Mouse (Mus musculus) bone marrow, adult 2 months (tissue): ENCODE results near the gene Col6a1. TPM values are rescaled to one million over a fixed set of nuclear protein-coding genes. Genes with fewer than 3 reads are reported as not detected.
"Not testable (repeated sequence)": the region's sequence is repeated elsewhere in the genome, so short reads cannot be mapped to it uniquely, and the experiment has no call there.

Source experiments
- H3K27ac ChIP-seq: fragments of 200-500 bp; 2 replicates; pipeline ENCODE4 v1.5.1; 2012; ENCODE audit warnings: low read depth, mild to moderate bottlenecking, control low read depth, inconsistent platforms, low read length; ENCODE audit not compliant: control insufficient read depth, poor library complexity, insufficient read depth
- H3K4me1 ChIP-seq: fragments of 200-500 bp; 2 replicates; pipeline ENCODE4 v1.6.1; 2011; ENCODE audit warnings: low read length; ENCODE audit not compliant: control insufficient read depth, insufficient read depth
- H3K4me3 ChIP-seq: fragments of 200-500 bp; replicated peaks from 2 replicates; pipeline ENCODE3; 2011; ENCODE audit warnings: mild to moderate bottlenecking, low read depth, low read length, control low read depth; ENCODE audit not compliant: control insufficient read depth
- CTCF ChIP-seq: fragments of 200-500 bp; IDR thresholded peaks from 2 replicates; pipeline ENCODE4 v1.5.1; 2011; ENCODE audit warnings: low read length, control low read depth; ENCODE audit not compliant: control insufficient read depth, insufficient read depth
- POLR2A ChIP-seq: fragments of 200-500 bp; IDR thresholded peaks from 2 replicates; pipeline ENCODE4 v1.6.1; 2011; ENCODE audit warnings: low read depth, mild to moderate bottlenecking, control low read depth, low read length, borderline replicate concordance; ENCODE audit not compliant: control insufficient read depth
- WGBS: fragments of 180-500 bp; shearing (Covaris S2); methylation state at CpG from one replicate; pipeline ENCODE4 v1.1.7; 2018; 5-methylcytosine and 5-hydroxymethylcytosine counted together
- polyA plus RNA-seq: library from polyadenylated mRNA; stranded (reverse); fragments of >200 nt; gene quantifications from 2 replicates; pipeline ENCODE4 v1.2.4, GENCODE M21; 2011; ENCODE audit warnings: low replicate concordance; ENCODE audit not compliant: missing spikeins, insufficient read depth, insufficient read length

The Col6a1 gene
- polyA plus RNA-seq, 1 experiment: 14.9 TPM

DNA sequence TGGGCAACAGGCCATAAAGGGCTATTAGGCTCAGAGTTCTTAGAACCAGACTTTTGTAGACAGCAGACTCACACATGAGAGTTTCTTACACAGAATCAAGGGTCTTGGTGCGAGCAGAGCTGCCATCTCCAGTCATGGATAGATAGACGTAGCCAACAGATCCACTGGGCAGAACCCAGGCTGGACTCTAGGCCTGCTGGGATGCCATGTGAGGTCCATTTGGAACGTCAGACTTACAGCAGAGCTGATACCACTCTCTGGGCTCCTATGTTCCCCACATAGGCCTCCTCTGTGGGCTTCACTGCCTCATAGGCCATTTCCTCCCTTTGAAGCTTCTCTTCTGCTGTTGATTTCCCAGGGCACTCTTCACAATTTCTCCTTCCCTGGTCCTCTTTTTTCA, 27.7 kb upstream of the Col6a1 start:
- WGBS: 72% methylated on average over 3 of the region's 3 CpGs
- no peak for TF ChIP-seq POLR2A
- TF ChIP-seq CTCF: no peak
- H3K4me3 ChIP-seq: no peak overlapping the region
- H3K27ac ChIP-seq: no peak overlapping the region
- no peaks in the 10 kb centered on the region for H3K4me1 ChIP-seq

DNA sequence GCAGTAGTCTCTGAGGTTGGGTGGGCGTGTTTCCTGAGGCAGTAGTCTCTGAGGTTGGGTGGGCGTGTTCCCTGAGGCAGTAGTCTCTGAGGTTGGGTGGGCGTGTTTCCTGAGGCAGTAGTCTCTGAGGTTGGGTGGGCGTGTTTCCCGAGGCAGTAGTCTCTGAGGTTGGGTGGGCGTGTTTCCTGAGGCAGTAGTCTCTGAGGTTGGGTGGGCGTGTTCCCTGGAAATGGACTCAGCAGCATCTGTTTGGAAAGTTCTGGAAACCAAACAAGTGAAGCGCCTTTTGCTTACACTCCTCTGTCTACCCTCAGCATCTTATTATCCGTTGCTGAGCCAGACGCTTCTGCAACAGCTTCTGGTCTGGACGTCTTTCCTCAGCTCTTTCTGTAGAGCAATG, 18.3 kb upstream of the Col6a1 start:
- H3K27ac ChIP-seq, H3K4me3 ChIP-seq, H3K4me1 ChIP-seq: not testable (repeated sequence)
- WGBS: 3% methylated on average over 11 of the region's 11 CpGs

DNA sequence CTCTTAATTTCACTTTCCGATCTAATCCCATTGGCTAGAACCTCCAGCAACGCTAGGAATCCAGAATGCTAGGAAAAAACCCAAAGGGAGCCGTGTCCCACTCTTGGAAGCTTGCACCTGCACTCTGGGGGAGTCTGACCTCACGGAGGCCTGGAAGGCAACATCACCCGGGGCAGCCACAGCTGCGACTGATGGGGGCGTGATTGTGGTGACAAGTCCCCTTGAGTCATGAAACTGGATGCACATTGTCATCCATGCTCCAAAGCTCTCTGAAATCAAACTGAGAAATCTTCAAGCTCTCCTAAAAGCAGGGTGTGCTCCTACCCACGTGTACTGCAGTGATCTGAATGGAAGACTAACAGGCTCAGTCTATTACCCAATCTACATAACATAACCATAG, 10.8 kb upstream of the Col6a1 start:
- Histone ChIP-seq H3K27ac (no peak overlapping the region; the same call in 1 of the 2 replicates), H3K4me3 (no peak overlapping the region), H3K4me1 (no peaks in the 10 kb centered on the region)
- WGBS: 70% methylated on average over 8 of the region's 8 CpGs
- no peak for TF ChIP-seq CTCF
- no peak for TF ChIP-seq POLR2A

DNA sequence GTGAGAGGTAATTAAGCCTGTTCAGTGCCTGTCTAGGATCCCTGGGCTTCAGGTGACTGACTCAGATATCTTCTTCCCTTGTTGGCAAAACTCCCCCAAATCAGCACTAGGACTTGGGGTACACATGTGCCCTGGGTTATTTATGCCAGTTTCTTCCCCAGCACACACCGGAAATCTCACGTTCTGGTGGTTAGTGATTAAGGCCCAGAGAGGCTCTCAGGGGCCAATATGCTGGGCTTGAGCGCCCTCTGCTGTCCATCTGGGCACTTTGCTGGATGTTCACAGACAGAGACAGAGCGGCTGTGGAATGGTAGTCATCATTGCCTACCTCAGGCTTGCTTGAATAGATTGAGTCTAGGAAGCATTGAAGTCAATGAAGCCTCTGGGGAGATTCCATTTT, 9.0 kb upstream of the Col6a1 start:
- no peak overlapping the region for H3K4me3 ChIP-seq
- no peak overlapping the region for H3K27ac ChIP-seq
- 4% methylated on average over 4 of the region's 4 CpGs for WGBS
- TF ChIP-seq CTCF (peak; percentile 79), POLR2A (no peak)
- H3K4me1 ChIP-seq: no peaks in the 10 kb centered on the region

DNA sequence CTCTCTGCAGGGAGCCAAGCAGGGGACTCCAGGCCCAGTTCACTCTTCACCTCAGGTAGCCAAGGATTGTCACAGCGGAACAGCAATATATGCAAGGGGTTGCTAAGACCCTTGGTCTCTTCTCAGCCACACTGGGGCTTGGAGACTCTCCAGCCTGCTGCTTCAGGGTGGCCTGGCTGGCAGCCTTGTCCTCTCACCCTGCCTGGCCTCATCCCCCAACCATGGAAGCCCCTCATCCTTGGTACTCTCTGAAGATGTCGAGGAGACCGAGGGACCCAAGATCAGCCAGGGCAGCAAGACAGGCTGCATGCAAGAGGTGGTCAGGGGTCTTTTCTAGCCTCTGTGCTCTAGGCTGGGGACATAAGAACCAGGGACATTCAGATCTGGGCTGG, 7.7 kb upstream of the Col6a1 start:
- TF ChIP-seq POLR2A (no peak), CTCF (no peak)
- no peak overlapping the region for H3K27ac ChIP-seq
- H3K4me3 ChIP-seq: no peak overlapping the region
- no peaks in the 10 kb centered on the region for H3K4me1 ChIP-seq
- WGBS: 73% methylated on average over 3 of the region's 3 CpGs

DNA sequence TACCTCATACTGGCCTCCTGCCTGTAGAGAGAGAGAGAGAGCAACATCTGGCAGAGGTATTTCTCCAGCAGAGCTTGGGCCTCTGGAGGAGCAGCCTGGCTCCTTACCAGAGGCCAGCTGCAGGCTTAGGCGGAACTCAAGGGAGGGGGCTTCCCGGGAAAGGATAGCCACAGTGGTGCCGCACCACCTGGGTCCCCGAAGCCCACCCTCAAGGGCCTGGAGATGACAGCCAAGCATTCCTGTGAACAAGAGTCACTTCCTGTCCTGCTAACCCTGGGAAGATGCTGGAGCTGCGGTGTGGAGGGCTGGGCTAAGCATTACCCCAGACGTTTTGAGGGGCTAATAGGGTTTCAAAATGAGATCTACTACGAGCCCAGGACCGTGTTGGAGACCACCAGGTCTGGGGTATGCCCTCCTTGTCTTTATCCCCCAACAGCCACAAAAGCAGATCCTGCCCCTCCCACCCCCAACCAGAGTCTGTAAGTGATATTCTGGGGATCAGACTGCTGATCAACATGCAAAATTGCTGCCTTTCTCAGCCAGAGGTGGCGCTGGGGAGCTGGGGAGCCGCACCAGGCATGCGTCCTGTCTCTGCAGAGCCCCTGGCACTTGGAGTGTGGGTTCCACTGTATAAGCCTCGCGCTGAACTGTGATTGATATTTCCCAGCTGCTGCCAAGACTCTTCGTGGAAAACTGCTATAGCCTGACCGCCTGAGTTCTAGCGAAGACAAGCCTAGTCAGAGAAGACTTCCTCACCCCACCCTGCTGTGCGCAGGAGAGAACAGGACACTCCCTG, 7.1 kb upstream of the Col6a1 start:
- Histone ChIP-seq H3K4me3 (no peak overlapping the region), H3K4me1 (no peaks in the 10 kb centered on the region), H3K27ac (no peak overlapping the region; the same call in 1 of the 2 replicates)
- WGBS: 22% methylated on average over 17 of the region's 17 CpGs
- TF ChIP-seq CTCF (peak; percentile 31; the same call in 1 of the 2 replicates), POLR2A (no peak)

DNA sequence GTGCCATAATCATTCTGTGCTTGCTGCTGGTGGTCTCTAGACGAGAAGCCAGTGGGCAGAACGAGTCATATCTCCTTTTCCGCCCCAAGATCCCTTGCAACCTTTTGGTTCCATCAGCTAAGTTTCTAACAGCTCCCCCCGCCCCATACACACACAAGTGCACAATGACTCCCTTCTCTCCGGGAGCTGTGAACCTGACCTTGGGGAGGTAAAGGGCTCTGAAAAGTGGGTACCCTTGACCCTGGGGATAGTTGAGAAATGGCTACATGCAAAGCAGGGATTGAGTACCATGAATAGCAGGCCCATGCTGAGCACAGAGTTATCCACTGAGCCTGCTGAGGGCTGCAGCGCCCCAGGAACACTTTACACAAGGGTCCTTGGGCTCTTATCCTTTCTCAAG, 6.4 kb upstream of the Col6a1 start:
- H3K4me3 ChIP-seq: no peak overlapping the region
- TF ChIP-seq POLR2A: no peak

DNA sequence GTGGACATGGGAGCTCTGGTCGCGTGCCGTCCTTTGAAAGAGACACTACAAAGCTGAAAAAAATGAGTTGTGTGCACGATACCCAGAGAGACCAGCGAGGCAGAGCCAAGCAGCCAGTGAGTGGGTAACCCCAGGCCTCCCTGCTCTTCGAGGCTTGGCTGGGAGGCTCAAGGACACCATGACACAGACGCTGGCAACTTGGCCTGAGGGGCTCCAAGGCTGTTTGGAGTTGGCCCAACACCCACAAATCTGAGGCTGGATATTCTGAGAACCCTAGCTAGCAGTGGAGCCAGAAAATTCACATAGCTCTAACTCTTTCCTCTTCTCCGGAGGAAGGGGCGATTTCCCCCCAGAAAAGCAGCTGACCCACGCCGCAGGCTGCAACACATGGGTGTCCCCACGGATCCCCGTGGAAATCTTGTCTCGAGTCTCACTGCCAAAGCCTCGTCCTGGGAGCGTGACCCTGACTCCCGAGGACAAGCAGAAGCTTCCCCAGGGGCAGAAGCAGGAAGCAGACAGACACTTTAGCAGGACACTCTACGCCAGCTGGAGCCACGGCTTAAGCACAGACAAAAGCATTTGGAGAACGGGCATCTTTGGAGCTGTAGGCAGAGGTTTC, 5.8 kb upstream of the Col6a1 start:
- Histone ChIP-seq H3K27ac (no peak overlapping the region), H3K4me1 (no peaks in the 10 kb centered on the region), H3K4me3 (no peak overlapping the region)
- TF ChIP-seq POLR2A (no peak), CTCF (no peak)
- 76% methylated on average over 20 of the region's 20 CpGs for WGBS

More for the DNA sequence above, 6.4 kb upstream of the Col6a1 start:
- Histone ChIP-seq H3K4me1 (no peaks in the 10 kb centered on the region), H3K27ac (no peak overlapping the region; the same call in 1 of the 2 replicates)
- 82% methylated on average over 6 of the region's 6 CpGs for WGBS
